Mouse (Mus musculus) testis, adult 2 months (tissue): ENCODE measurements around the gene Lmod1. TPM values are rescaled to one million over a fixed set of nuclear protein-coding genes. Genes with fewer than 3 reads are reported as not detected.

ENCODE experiments used
- H3K27ac ChIP-seq: fragments of 200-500 bp; 2 replicates; pipeline ENCODE4 v1.5.1; 2012; ENCODE audit warnings: low read depth, low read length; ENCODE audit not compliant: control insufficient read depth, insufficient read depth
- H3K27me3 ChIP-seq: fragments of 200-500 bp; 2 replicates; pipeline ENCODE4 v1.6.1; 2012; ENCODE audit warnings: mild to moderate bottlenecking, low read length, moderate library complexity; ENCODE audit not compliant: control insufficient read depth, insufficient read depth
- H3K36me3 ChIP-seq: fragments of 200-500 bp; 2 replicates; pipeline ENCODE4 v1.6.1; 2012; ENCODE audit warnings: mild to moderate bottlenecking, low read length; ENCODE audit not compliant: control insufficient read depth, insufficient read depth
- H3K4me1 ChIP-seq: fragments of 200-500 bp; 2 replicates; pipeline ENCODE4 v1.6.1; 2012; ENCODE audit warnings: low read length; ENCODE audit not compliant: control insufficient read depth, insufficient read depth
- H3K4me3 ChIP-seq: fragments of 200-500 bp; 2 replicates; pipeline ENCODE4 v1.5.1; 2012; ENCODE audit warnings: low read depth, mild to moderate bottlenecking, low read length, moderate library complexity, mixed read lengths; ENCODE audit not compliant: control insufficient read depth
- CTCF ChIP-seq: fragments of 200-500 bp; IDR thresholded peaks from 2 replicates; pipeline ENCODE4 v1.5.1; 2012; ENCODE audit warnings: low read depth, mild to moderate bottlenecking, inconsistent platforms, low read length, moderate library complexity; ENCODE audit not compliant: control insufficient read depth, insufficient read depth, insufficient replicate concordance
- POLR2A ChIP-seq: fragments of 200-500 bp; IDR thresholded peaks from 2 replicates; pipeline ENCODE4 v1.6.1; 2012; ENCODE audit warnings: low read depth, mild to moderate bottlenecking, inconsistent platforms, low read length, moderate library complexity; ENCODE audit not compliant: control insufficient read depth
- polyA plus RNA-seq: library from polyadenylated mRNA; depleted of rRNA; stranded (reverse); fragments of >200 nt; gene quantifications from 2 replicates; pipeline ENCODE4 v1.2.3, GENCODE M21; 2012

Lmod1 gene
- polyA plus RNA-seq, 1 experiment = 1.7 TPM

DNA sequence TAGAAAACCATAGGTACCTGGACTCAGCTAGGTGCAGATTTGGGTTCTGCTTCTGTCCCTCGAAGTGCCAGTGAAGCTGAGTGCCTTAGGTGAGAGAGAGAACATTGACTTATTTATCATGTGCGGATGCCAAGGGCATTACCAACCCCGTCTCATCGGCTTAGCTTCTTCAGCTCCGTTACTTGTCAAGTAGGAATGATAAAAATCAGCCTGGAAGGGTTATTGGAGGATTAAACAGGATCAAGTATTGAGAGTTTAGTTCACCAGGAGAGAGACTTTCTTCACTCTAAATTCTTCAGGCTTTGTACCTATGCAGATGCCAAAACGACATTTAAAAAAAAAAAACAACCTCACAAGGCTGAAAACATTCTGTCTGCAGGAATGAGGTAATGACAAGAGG, 6.0 kb downstream of the Lmod1 start:
- Histone ChIP-seq H3K27ac (peak overlapping the region; percentile 6; the same call in 1 of the 2 replicates), H3K36me3 (no peaks in the 10 kb centered on the region), H3K27me3 (no peaks in the 10 kb centered on the region), H3K4me1 (no peaks in the 10 kb centered on the region), H3K4me3 (no peak overlapping the region)
- TF ChIP-seq CTCF (no peak), POLR2A (no peak)

DNA sequence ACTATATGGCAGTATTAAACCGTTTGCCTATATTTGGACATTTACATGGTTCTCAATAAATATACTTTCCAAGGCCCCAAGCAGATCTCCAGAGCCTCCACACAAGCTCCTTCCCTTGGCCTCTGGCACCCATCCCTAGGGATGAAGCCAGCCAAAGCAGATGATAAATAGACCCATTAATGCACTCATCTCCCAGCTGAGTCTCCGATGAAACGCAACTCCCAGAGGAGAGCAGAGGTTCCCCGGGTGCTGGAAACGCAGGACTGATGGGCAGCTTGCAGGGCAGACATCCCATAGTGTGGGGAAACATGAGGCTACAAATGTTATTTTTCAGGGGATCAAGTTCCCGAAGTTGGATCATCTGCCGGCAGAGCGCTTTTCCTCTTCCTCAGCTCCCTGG, 17.3 kb downstream of the Lmod1 start:
- Histone ChIP-seq H3K4me1 (no peaks in the 10 kb centered on the region; the same call in none of the 2 replicates), H3K27ac (no peak overlapping the region), H3K4me3 (no peak overlapping the region), H3K36me3 (no peaks in the 10 kb centered on the region), H3K27me3 (no peaks in the 10 kb centered on the region)
- no peak for TF ChIP-seq CTCF
- TF ChIP-seq POLR2A = no peak

DNA sequence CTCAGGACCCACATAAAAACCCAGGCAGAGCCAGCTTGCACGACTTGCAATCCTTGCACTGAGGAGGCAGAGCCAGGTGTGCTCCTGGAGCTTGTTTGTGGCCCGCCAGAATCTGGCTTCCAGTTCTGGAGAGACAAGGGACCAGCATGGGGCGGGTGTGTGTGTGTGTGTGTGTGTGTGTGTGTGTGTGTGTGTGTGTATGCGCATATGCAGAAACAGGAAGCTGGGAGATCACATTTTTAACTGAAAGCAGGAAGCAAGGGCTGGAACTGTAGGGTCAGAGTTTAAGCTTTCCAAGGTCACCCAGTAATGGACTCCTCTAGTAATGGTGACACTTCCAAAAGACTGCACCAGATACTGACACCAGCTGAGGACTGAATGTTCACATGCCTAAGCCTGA, 19.4 kb downstream of the Lmod1 start:
- Histone ChIP-seq H3K4me1 (peaks cover 8% of the 10 kb centered on the region), H3K27me3 (no peaks in the 10 kb centered on the region), H3K36me3 (no peaks in the 10 kb centered on the region), H3K4me3 (no peak overlapping the region), H3K27ac (no peak overlapping the region)
- no peak for TF ChIP-seq POLR2A
- no peak for TF ChIP-seq CTCF

DNA sequence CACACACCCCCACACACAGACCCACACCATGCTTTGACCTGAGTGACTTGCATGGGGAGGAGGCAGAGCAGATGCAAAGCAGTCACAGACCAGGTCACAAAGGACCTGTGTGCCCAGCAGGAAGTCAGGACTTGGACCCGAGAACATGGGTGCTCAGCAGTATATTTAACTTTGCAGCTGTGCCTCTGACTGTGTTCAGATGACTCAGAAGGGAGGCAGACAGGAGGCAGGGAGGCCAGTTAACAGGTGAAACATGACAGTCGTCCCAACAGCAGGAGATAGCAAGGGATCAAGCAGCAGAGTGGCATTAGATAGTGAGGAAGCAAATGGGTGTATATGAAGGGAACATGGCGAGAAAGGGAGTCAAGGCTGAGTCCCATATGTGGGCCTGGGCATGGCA, 22.3 kb downstream of the Lmod1 start:
- no peaks in the 10 kb centered on the region for H3K27me3 ChIP-seq
- no peaks in the 10 kb centered on the region for H3K36me3 ChIP-seq
- no peak overlapping the region for H3K4me3 ChIP-seq
- peaks cover 8% of the 10 kb centered on the region for H3K4me1 ChIP-seq
- peak overlapping the region; percentile 80 for H3K27ac ChIP-seq
- TF ChIP-seq POLR2A (no peak), CTCF (no peak)

DNA sequence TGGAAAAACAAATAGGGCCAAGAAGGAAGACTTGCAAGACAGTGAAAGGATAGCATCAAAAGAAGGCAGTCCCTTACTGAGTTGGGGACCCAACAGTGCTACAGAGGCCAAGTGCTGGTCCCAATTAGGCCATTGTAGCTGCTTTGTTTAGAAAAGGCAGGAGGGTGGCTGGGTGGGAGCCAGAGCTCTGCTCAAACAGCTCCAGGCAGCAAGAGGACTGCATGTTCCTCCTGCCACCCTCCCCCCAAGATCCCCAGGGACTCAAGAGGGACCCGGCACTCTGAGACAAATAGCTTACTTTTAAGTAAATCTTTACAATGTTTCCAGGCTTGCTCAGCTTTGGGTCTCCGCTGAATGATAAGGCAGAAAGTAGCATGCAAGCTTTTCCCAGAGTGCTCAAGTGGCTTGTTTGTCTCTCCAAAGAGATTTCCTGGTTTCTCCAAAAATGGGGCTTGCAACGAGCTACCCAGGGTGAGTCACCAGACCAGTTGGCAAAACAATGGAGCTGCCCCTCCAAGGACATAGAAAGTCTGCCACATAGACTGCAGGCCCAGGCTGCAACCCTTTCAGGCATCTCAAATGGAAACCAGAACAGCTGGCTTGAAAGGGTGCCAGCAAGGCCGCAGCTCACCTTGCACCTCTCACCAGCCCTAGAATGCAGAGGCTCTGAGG, 23.0 kb downstream of the Lmod1 start:
- H3K27me3 ChIP-seq = no peaks in the 10 kb centered on the region
- TF ChIP-seq CTCF = no peak
- no peak for TF ChIP-seq POLR2A
- no peaks in the 10 kb centered on the region for H3K36me3 ChIP-seq
- H3K27ac ChIP-seq = peak overlapping the region; percentile 80
- peaks cover 8% of the 10 kb centered on the region for H3K4me1 ChIP-seq
- no peak overlapping the region for H3K4me3 ChIP-seq

DNA sequence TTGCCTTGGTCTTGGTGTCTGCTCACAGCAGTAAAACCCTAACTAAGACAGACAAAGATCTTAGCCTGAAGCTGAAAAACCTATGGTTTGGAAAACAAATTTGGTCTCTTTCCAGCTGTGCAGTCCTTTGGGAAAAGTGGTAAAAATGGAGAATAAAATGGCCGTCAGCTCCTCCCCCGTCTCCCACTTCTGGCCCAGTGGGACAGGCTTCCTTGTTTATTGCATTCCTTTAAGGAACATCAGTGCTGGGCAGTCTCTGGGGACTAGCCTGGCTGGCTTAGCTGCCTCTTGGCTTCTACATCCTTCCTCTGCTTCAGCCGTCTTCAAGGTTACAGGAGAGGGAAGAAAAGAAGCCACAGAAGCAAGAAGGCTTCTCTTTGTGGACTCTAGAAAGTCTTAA, 27.3 kb downstream of the Lmod1 start:
- no peak for TF ChIP-seq CTCF
- TF ChIP-seq POLR2A = no peak
- no peaks in the 10 kb centered on the region for H3K36me3 ChIP-seq
- H3K27ac ChIP-seq = no peak overlapping the region
- H3K4me1 ChIP-seq = peaks cover 8% of the 10 kb centered on the region
- H3K4me3 ChIP-seq = no peak overlapping the region
- no peaks in the 10 kb centered on the region for H3K27me3 ChIP-seq

GRCm38 (mm10) chr1:135359071-135359470, 34.5 kb downstream of the Lmod1 start:
- Histone ChIP-seq H3K4me1 (peaks cover 4% of the 10 kb centered on the region), H3K36me3 (no peaks in the 10 kb centered on the region), H3K4me3 (no peak overlapping the region), H3K27ac (no peak overlapping the region), H3K27me3 (no peaks in the 10 kb centered on the region)
- TF ChIP-seq CTCF (no peak), POLR2A (no peak)

- no peak for TF ChIP-seq POLR2A
- TF ChIP-seq CTCF = no peak
- no peaks in the 10 kb centered on the region for H3K36me3 ChIP-seq
- no peak overlapping the region for H3K4me3 ChIP-seq
Observed at GRCm38 (mm10) chr1:135361491-135361890, 36.9 kb downstream of the Lmod1 start.

More at GRCm38 (mm10) chr1:135361491-135361890, 36.9 kb downstream of the Lmod1 start:
- no peak overlapping the region for H3K27ac ChIP-seq
- H3K4me1 ChIP-seq = peaks cover 4% of the 10 kb centered on the region
- H3K27me3 ChIP-seq = no peaks in the 10 kb centered on the region
